Mouse (Mus musculus): Measurements from ENCODE around the gene Eml3. TPM values are rescaled to one million over a fixed set of nuclear protein-coding genes. Genes with fewer than 3 reads are reported as not detected.

Gene Eml3
- polyA plus RNA-seq, 1 experiment from 2014 or later, result 24.6 TPM

GRCm38 (mm10) chr19:8983150-8983650 is 53.8 kb downstream of the Eml3 start:
- DNase-seq (ENCODE audit: low spot score) (peak; percentile 80), ATAC-seq (ENCODE audit: low FRiP score, low TSS enrichment) (peak; percentile 90)
- H3K9ac ChIP-seq (ENCODE audit: low read length), result no peak overlapping the region
- H3K4me3 ChIP-seq (ENCODE audit: low read depth, low read length), result no peak overlapping the region
- H3K4me2 ChIP-seq (replicated peaks; ENCODE audit: low read depth), result no peak overlapping the region
- H3K36me3 ChIP-seq (ENCODE audit: control insufficient read depth, insufficient read depth, low read length), result peaks cover 12% of the 10 kb centered on the region
- H3K4me1 ChIP-seq (replicated peaks; ENCODE audit: control insufficient read depth, insufficient read depth), result peaks cover 12% of the 10 kb centered on the region
- H3K27me3 ChIP-seq (ENCODE audit: control insufficient read depth, insufficient read depth, low read length), result no peaks in the 10 kb centered on the region
- H3K27ac ChIP-seq (replicated peaks), result peak overlapping the region; percentile 89
- H3K9me3 ChIP-seq (ENCODE audit: control insufficient read depth, low read length), result no peaks in the 10 kb centered on the region
- TF ChIP-seq CTCF (IDR thresholded peaks at IDR 0.05; ENCODE audit: low read depth) (peak; percentile 2; the same call in 1 of the 2 replicates), EP300 (optimal IDR thresholded peaks at IDR 0.05) (peak; percentile 67)
- WGBS, result 16% methylated on average over 4 of the region's 4 CpGs

- Histone ChIP-seq H3K36me3 (ENCODE audit: control insufficient read depth, insufficient read depth, low read length) (peaks cover 3% of the 10 kb centered on the region; the same call in 1 of the 2 replicates), H3K9me3 (ENCODE audit: control insufficient read depth, low read length) (no peaks in the 10 kb centered on the region), H3K4me1 (replicated peaks; ENCODE audit: control insufficient read depth, insufficient read depth) (peaks cover 15% of the 10 kb centered on the region), H3K4me3 (ENCODE audit: low read depth, low read length) (no peak overlapping the region), H3K27ac (replicated peaks) (peak overlapping the region; percentile 89), H3K27me3 (ENCODE audit: control insufficient read depth, insufficient read depth, low read length) (no peaks in the 10 kb centered on the region), H3K4me2 (replicated peaks; ENCODE audit: low read depth) (0 out of 2 replicates have a peak overlapping the region, but pooled peaks have one; percentile 0), H3K9ac (ENCODE audit: low read length) (no peak overlapping the region)
- peak; percentile 74 for DNase-seq (ENCODE audit: low spot score)
- ATAC-seq (ENCODE audit: low FRiP score, low TSS enrichment), result peak; percentile 22; the same call in 1 of the 2 replicates
- 10% methylated on average over 7 of the region's 7 CpGs for WGBS
- TF ChIP-seq EP300 (optimal IDR thresholded peaks at IDR 0.05) (no peak), CTCF (IDR thresholded peaks at IDR 0.05; ENCODE audit: low read depth) (no peak)
These were observed 55.0 kb downstream of the Eml3 start for GRCm38 (mm10) chr19:8984255-8984868.

- WGBS, result 40% methylated on average over 5 of the region's 5 CpGs
- DNase-seq (ENCODE audit: low spot score), result peak; percentile 84
- Histone ChIP-seq H3K36me3 (ENCODE audit: control insufficient read depth, insufficient read depth, low read length) (no peaks in the 10 kb centered on the region), H3K27me3 (ENCODE audit: control insufficient read depth, insufficient read depth, low read length) (no peaks in the 10 kb centered on the region), H3K27ac (replicated peaks) (peak overlapping the region; percentile 25; the same call in 1 of the 2 replicates), H3K9me3 (ENCODE audit: control insufficient read depth, low read length) (no peaks in the 10 kb centered on the region), H3K4me3 (ENCODE audit: low read depth, low read length) (no peak overlapping the region), H3K4me1 (replicated peaks; ENCODE audit: control insufficient read depth, insufficient read depth) (peaks cover 15% of the 10 kb centered on the region), H3K4me2 (replicated peaks; ENCODE audit: low read depth) (no peak overlapping the region), H3K9ac (ENCODE audit: low read length) (no peak overlapping the region)
- no peak for TF ChIP-seq EP300 (optimal IDR thresholded peaks at IDR 0.05)
- TF ChIP-seq CTCF (IDR thresholded peaks at IDR 0.05; ENCODE audit: low read depth), result no peak
- ATAC-seq (ENCODE audit: low FRiP score, low TSS enrichment), result peak; percentile 12; the same call in 1 of the 2 replicates
These were observed 56.5 kb downstream of the Eml3 start for GRCm38 (mm10) chr19:8985891-8986290.

- peak overlapping the region; percentile 4; the same call in 1 of the 2 replicates for H3K9ac ChIP-seq (ENCODE audit: low read length)
- H3K4me3 ChIP-seq (ENCODE audit: low read depth, low read length), result no peak overlapping the region
- no peak for TF ChIP-seq CTCF (IDR thresholded peaks at IDR 0.05; ENCODE audit: low read depth)
- TF ChIP-seq EP300 (optimal IDR thresholded peaks at IDR 0.05), result no peak
- WGBS, result 50% methylated on average over 2 of the region's 2 CpGs
- H3K27ac ChIP-seq (replicated peaks), result peak overlapping the region; percentile 99
- ATAC-seq (ENCODE audit: low FRiP score, low TSS enrichment), result no peak
- H3K4me1 ChIP-seq (replicated peaks; ENCODE audit: control insufficient read depth, insufficient read depth), result peaks cover 21% of the 10 kb centered on the region
- no peak for DNase-seq (ENCODE audit: low spot score)
- H3K36me3 ChIP-seq (ENCODE audit: control insufficient read depth, insufficient read depth, low read length), result no peaks in the 10 kb centered on the region
- peak overlapping the region; percentile 76 for H3K4me2 ChIP-seq (replicated peaks; ENCODE audit: low read depth)
- no peaks in the 10 kb centered on the region for H3K27me3 ChIP-seq (ENCODE audit: control insufficient read depth, insufficient read depth, low read length)
- H3K9me3 ChIP-seq (ENCODE audit: control insufficient read depth, low read length), result no peaks in the 10 kb centered on the region
These were observed 58.5 kb downstream of the Eml3 start for GRCm38 (mm10) chr19:8987816-8988215.

GRCm38 (mm10) chr19:8988346-8989065 is 59.2 kb downstream of the Eml3 start:
- peak overlapping the region; percentile 91 for H3K4me3 ChIP-seq (ENCODE audit: low read depth, low read length)
- TF ChIP-seq EP300 (optimal IDR thresholded peaks at IDR 0.05) (no peak), CTCF (IDR thresholded peaks at IDR 0.05; ENCODE audit: low read depth) (no peak)
- H3K27me3 ChIP-seq (ENCODE audit: control insufficient read depth, insufficient read depth, low read length), result no peaks in the 10 kb centered on the region
- no peaks in the 10 kb centered on the region for H3K9me3 ChIP-seq (ENCODE audit: control insufficient read depth, low read length)
- H3K36me3 ChIP-seq (ENCODE audit: control insufficient read depth, insufficient read depth, low read length), result no peaks in the 10 kb centered on the region
- H3K27ac ChIP-seq (replicated peaks), result peak overlapping the region; percentile 99
- H3K9ac ChIP-seq (ENCODE audit: low read length), result peak overlapping the region; percentile 97
- DNase-seq (ENCODE audit: low spot score) (peak; percentile 45), ATAC-seq (ENCODE audit: low FRiP score, low TSS enrichment) (peak; percentile 0; the same call in 1 of the 2 replicates)
- H3K4me1 ChIP-seq (replicated peaks; ENCODE audit: control insufficient read depth, insufficient read depth), result peaks cover 26% of the 10 kb centered on the region
- H3K4me2 ChIP-seq (replicated peaks; ENCODE audit: low read depth), result peak overlapping the region; percentile 76
- 24% methylated on average over 15 of the region's 15 CpGs for WGBS

All from stomach, postnatal 0 days (tissue).